Mouse (Mus musculus) spleen, adult 2 months (tissue): ENCODE measurements at regions not wholly inside any gene's neighbourhood (a gene's known extent, or its start where the extent isn't known, plus 50 kb on each side); places are given as distances from the start of the nearest gene placed in this dataset.

ENCODE experiments used
- DNase-seq, 2 experiments: peaks; one replicate each; pipeline versions ENCODE4 v3.0.0 to v3.0.0-alpha.2; 2012 to 2021; ENCODE audit warnings: low spot score in 2 of 2, low read depth in 1 of 2
- H3K27ac ChIP-seq: fragments of 200-500 bp; 2 replicates; pipeline ENCODE4 v1.5.1; 2012; ENCODE audit warnings: low read length, inconsistent platforms; ENCODE audit not compliant: insufficient read depth
- H3K27me3 ChIP-seq: fragments of 200-500 bp; 2 replicates; pipeline ENCODE4 v1.6.1; 2012; ENCODE audit warnings: mild to moderate bottlenecking, moderate library complexity, low read length, inconsistent platforms; ENCODE audit not compliant: control insufficient read depth, insufficient read depth
- H3K36me3 ChIP-seq: fragments of 200-500 bp; 2 replicates; pipeline ENCODE4 v1.6.1; 2012; ENCODE audit warnings: mild to moderate bottlenecking, low read length, inconsistent platforms; ENCODE audit not compliant: control insufficient read depth, insufficient read depth
- H3K4me1 ChIP-seq: fragments of 200-500 bp; 2 replicates; pipeline ENCODE4 v1.6.1; 2011; ENCODE audit warnings: inconsistent platforms; ENCODE audit not compliant: control insufficient read depth, insufficient read depth, insufficient read length
- H3K4me3 ChIP-seq: fragments of 200-500 bp; 2 replicates; pipeline ENCODE4 v1.5.1; 2011; ENCODE audit warnings: mild to moderate bottlenecking, inconsistent platforms; ENCODE audit not compliant: insufficient read depth, insufficient read length; ENCODE audit errors: extremely low read depth
- CTCF ChIP-seq: fragments of 200-500 bp; IDR thresholded peaks from 2 replicates; pipeline ENCODE4 v1.5.1; 2011; ENCODE audit warnings: mild to moderate bottlenecking, inconsistent platforms; ENCODE audit not compliant: insufficient read depth, insufficient read length, insufficient replicate concordance; ENCODE audit errors: extremely low read depth
- POLR2A ChIP-seq: fragments of 200-500 bp; IDR thresholded peaks from 2 replicates; pipeline ENCODE4 v1.6.1; 2011; ENCODE audit warnings: low read depth, low read length, inconsistent platforms
- WGBS: fragments of 180-500 bp; shearing (Covaris S2); methylation state at CpG from one replicate; pipeline ENCODE4 v1.1.7; 2018; 5-methylcytosine and 5-hydroxymethylcytosine counted together

DNA sequence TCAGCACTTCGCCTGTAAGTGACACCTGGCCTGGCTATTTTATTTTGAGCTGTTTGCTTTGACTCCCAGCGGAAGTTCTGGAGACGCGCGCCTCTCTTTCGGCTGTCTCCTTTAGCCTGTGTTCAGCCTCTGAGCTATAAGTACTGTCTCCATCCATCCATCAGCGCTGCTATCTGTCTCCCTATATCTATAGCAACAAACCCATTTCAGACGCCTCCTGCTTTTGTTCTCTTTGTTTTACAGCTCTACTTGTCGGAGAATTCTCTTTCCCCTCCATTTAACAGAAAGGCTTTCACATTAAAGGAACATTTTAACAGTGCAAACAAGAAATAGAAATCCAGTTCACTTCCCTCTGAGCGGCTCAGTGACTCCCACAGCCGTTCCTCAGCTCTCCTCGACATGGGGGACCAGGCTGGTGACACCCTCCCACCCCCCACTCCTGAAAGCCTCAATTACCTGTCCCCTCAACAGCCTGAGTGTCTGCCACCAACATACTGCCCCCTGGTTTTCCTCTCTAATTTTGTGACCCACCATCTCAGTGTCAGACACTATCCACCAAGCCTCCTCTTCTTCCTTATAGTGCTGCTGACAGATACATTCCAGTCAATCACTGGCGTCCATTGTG is 682.7 kb downstream of the Gm9195 start:
- DNase-seq = no peak
- H3K27me3 ChIP-seq = no peaks in the 10 kb centered on the region
- no peak overlapping the region for H3K4me3 ChIP-seq
- H3K4me1 ChIP-seq = no peaks in the 10 kb centered on the region
- WGBS = 84% methylated on average over 13 of the region's 13 CpGs
- H3K36me3 ChIP-seq = no peaks in the 10 kb centered on the region
- H3K27ac ChIP-seq = no peak overlapping the region
- TF ChIP-seq POLR2A (no peak), CTCF (no peak)

DNA sequence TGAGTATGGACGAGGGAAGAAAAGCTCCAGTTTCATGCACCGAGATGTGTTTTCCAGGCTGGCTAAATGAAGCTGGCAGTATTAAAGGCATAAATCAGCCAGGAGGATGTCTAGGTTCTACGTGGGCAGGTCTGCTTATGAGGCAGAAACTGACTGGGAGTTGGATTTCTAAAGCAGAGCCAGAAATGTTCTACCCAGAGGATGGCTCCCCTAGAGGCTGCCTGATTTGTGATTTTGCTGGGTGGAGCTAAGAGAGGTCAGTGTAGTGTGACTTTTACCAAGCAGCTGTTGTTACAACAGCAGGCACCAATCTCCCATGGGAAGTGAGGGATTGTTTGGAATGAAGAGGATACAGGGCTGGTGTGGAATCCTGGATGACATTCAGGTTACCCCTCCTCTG is 686.0 kb downstream of the Gm9195 start:
- 73% methylated on average over 3 of the region's 3 CpGs for WGBS
- no peak for TF ChIP-seq POLR2A
- no peak for TF ChIP-seq CTCF
- Histone ChIP-seq H3K4me3 (no peak overlapping the region), H3K4me1 (no peaks in the 10 kb centered on the region), H3K36me3 (no peaks in the 10 kb centered on the region), H3K27ac (no peak overlapping the region), H3K27me3 (no peaks in the 10 kb centered on the region)
- no peak for DNase-seq

DNA sequence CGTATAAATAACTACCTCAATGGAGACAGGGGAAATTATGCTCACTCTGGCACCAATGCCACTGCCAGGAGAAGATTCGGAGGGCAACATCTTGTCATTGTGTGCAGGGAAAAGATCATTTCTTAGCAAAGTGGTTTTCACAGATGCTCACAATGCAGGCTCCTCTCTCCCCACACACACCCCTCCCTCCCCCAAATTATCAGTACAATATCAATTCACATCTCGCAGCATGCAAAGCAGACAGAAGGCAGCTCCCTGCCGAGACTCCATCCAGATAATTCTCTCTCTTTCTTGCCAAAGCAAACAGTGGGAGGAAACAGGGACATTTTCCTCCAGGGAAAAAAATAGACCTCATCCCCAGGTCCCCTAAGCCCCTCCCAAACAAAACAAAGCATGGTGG is 691.8 kb downstream of the Gm9195 start:
- WGBS = 73% methylated on average over 4 of the region's 4 CpGs
- Histone ChIP-seq H3K27me3 (no peaks in the 10 kb centered on the region), H3K4me1 (no peaks in the 10 kb centered on the region), H3K4me3 (no peak overlapping the region), H3K36me3 (no peaks in the 10 kb centered on the region), H3K27ac (no peak overlapping the region)
- DNase-seq = no peak
- TF ChIP-seq POLR2A = no peak
- TF ChIP-seq CTCF = no peak

DNA sequence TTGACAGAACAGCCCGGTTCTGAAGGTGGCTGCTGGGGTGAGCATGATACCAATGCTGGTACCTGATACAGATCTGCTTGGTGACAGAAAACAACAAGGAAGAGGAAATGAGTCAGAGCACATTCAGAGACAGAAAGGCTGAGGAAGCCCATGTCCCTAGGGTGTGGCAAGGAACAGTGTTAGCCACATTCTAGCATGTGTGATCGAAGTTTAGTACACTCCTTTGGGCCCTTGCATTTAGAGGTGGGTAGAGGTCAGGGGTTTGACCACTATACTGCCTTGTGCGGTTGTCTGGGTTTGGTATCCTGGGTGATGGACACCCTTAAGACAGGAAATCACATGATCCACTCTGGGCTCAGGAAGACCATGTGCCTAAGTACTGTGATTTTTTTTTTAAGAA is 695.9 kb downstream of the Gm9195 start:
- H3K27me3 ChIP-seq = no peaks in the 10 kb centered on the region
- no peak overlapping the region for H3K4me3 ChIP-seq
- DNase-seq = no peak
- no peak overlapping the region for H3K27ac ChIP-seq
- no peaks in the 10 kb centered on the region for H3K36me3 ChIP-seq
- WGBS = 30% methylated on average over 3 of the region's 3 CpGs
- no peaks in the 10 kb centered on the region for H3K4me1 ChIP-seq
- TF ChIP-seq CTCF = no peak
- TF ChIP-seq POLR2A = no peak

DNA sequence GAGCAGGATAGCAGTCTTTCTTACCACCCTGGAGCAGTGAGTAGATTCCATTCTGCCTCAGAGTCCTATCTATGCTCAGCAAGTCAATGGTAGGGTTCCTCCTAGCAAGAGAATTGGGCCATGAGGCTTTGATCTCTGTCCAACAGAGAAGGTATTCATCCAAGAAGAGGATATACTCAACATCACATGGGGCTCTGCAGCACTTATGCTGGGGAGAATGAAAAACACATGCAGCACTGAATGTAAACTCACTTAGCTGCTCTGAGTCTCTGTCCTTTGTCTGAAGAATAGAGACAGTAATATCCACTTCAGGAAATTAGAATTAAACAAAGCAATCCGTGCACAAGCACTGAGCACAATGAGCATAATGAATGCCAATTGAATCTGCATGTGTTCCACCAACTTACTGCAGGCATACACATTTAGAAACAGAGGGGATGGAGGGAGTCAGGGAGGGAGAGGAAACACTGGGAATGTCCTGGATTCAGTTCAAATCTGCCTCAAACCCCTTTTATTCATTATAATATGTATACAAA is 714.6 kb downstream of the Gm9195 start:
- no peak for TF ChIP-seq CTCF
- no peak for TF ChIP-seq POLR2A
- DNase-seq = no peak
- WGBS = 73% methylated on average over 1 of the region's 1 CpGs
- Histone ChIP-seq H3K27me3 (no peaks in the 10 kb centered on the region), H3K4me1 (no peaks in the 10 kb centered on the region), H3K36me3 (no peaks in the 10 kb centered on the region), H3K27ac (no peak overlapping the region), H3K4me3 (no peak overlapping the region)

DNA sequence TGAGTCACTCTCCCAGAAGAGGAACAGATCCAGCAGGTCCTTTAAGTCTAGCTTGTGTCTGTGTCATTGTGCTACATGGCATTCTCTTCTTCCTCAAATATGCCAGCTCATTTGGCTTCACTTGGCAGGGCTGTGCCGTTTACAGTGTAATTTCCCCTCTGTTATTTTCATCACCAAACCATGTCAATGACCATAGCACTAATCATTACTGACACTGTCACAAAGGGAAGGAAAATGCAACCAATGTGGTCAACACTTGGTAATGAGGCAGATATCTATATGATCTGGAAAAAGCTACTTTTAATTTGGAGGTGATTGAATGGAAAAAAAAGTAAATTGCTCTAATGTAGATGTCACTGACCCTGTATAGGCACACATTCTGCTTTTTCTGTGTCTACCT is 724.8 kb downstream of the Gm9195 start:
- DNase-seq = no peak
- 55% methylated on average over 1 of the region's 1 CpGs for WGBS
- Histone ChIP-seq H3K4me1 (no peaks in the 10 kb centered on the region), H3K27ac (no peak overlapping the region), H3K4me3 (no peak overlapping the region), H3K27me3 (no peaks in the 10 kb centered on the region), H3K36me3 (no peaks in the 10 kb centered on the region)
- TF ChIP-seq POLR2A (no peak), CTCF (no peak)

DNA sequence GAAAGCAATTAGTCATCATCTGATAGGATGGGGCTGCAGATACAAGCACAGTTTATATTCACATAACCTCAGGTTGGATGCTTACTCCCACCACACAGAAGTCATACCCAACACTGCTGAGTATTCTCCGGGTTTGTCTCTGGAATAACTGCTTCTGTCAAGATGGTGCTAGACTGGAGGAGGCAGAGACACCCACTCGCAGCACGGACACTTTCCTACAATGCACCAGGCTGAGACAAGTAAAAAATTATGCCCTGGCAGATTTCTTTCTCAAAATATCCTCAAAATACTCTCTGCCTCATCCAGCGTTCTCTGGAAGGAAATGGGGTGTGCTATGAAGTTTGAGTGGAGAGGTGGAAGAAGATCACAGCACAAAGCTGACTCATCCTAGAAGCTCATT is 763.1 kb downstream of the Gm9195 start:
- Histone ChIP-seq H3K36me3 (no peaks in the 10 kb centered on the region), H3K4me3 (no peak overlapping the region), H3K4me1 (no peaks in the 10 kb centered on the region), H3K27me3 (no peaks in the 10 kb centered on the region), H3K27ac (no peak overlapping the region)
- no peak for TF ChIP-seq CTCF
- no peak for DNase-seq
- WGBS = 89% methylated on average over 4 of the region's 4 CpGs
